Mouse (Mus musculus): Measurements from ENCODE around the gene Gm49345. TPM values are rescaled to one million over a fixed set of nuclear protein-coding genes. Genes with fewer than 3 reads are reported as not detected.
"Not testable (repeated sequence)": the region's sequence is repeated elsewhere in the genome, so short reads cannot be mapped to it uniquely, and the experiment has no call there.

Gm49345 gene
- total RNA-seq (2015) (2.3 TPM in 1 of 2 replicates, not detected in the other), total RNA-seq (2017) (not detected in 2 replicates)

- ATAC-seq (replicated peaks; ENCODE audit: poor library complexity) = peak; percentile 98
Observed at GRCm38 (mm10) chr13:67637294-67638007, at the start of gene Gm49345, which contains the start of gene Zfp729a. Gm49345 (minus strand) TSS chr13:67637769. Zfp729a (minus strand) TSS chr13:67637791.

- ATAC-seq (replicated peaks; ENCODE audit: poor library complexity) = no peak
Observed at GRCm38 (mm10) chr13:67686971-67687370, 49.4 kb upstream of the Gm49345 start, which contains the start of gene Zfp738. Zfp738 (minus strand) TSS chr13:67687071.

- ATAC-seq (replicated peaks; ENCODE audit: poor library complexity) = not testable (repeated sequence)
Observed at GRCm38 (mm10) chr13:67683841-67684240, 46.3 kb upstream of the Gm49345 start.

GRCm38 (mm10) chr13:67682959-67683735 lies 45.6 kb upstream of the Gm49345 start:
- ATAC-seq (replicated peaks; ENCODE audit: poor library complexity) = peak; percentile 100

GRCm38 (mm10) chr13:67674902-67675301 lies 37.3 kb upstream of the Gm49345 start:
- peak; percentile 54 for ATAC-seq (replicated peaks; ENCODE audit: poor library complexity)

- ATAC-seq (replicated peaks; ENCODE audit: poor library complexity) = no peak
Observed at GRCm38 (mm10) chr13:67652496-67652895, 14.9 kb upstream of the Gm49345 start.

GRCm38 (mm10) chr13:67610108-67610507 lies 27.5 kb downstream of the Gm49345 start:
- no peak for ATAC-seq (replicated peaks; ENCODE audit: poor library complexity)

DNA sequence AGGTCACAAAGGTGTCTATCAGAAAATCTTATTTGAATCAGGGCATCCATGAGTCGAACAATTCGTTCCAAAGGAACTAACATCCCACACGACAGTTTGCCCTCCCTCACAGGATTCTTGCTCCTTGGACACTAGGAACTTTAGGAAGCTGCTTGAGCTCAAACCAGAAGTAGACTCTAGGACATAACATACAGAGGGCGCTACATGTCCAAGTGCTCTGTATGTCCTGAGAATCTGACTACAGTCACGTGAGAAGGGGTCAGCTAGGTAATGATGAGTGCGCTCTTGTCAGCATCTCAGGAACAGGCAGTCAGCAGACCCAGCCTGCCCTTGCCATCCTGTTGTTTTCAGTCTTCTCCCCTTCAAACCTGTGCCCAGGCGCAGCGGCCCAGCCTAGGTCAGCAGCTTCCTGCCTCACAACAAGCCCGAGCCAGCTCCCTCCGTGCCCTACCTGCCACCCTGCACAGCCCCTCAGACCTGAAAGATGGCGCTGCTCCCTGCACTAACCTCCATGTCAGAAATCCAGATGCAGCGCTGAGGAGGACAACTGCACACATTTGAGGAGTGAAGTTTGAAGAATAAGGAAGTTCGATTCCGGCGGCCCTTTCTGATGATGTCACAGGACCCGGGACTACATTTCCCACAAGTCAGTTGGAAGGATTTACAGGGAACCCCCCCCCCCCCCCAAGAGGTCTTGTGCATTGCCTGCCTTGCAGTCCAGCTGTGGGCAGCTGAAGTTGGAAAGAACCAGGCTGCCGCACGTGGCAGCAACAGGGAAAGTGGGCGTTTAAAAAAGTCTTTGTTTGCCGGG lies 28.3 kb downstream of the Gm49345 start, which contains the start of gene Zfp729b:
TSS of gene Zfp729b (minus strand) at position 642 of the 811 bp plus-strand sequence.
- ATAC-seq (replicated peaks; ENCODE audit: poor library complexity) = peak; percentile 92

GRCm38 (mm10) chr13:67572591-67573189 lies 64.9 kb downstream of the Gm49345 start:
- ATAC-seq (replicated peaks; ENCODE audit: poor library complexity) = no peak

DNA sequence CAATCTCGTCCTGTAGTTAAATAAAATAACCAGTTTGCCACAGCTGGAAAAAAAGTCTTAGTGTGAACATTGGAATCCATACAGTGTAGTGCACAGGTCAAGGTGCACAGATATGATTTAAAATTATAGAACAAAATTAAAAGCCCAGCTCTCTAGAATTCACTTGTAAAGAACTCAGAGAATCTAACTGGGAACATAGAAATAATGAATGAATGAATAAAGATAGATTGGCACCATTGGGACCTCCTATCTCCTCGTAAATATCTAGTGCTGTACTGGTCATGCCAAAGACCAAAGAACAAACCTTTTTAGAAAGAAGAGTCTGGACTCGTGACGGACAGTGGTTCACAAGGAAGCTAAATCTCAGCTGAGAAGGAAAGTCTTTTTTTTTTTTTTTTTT lies 83.8 kb downstream of the Gm49345 start, which contains the start of gene Zfp748:
TSS of gene Zfp748 (minus strand) at position 101 of the 400 bp plus-strand sequence.
- ATAC-seq (replicated peaks; ENCODE audit: poor library complexity) = no peak

- peak; percentile 98 for ATAC-seq (replicated peaks; ENCODE audit: poor library complexity)
Observed at GRCm38 (mm10) chr13:67552505-67553346, 84.8 kb downstream of the Gm49345 start.

DNA sequence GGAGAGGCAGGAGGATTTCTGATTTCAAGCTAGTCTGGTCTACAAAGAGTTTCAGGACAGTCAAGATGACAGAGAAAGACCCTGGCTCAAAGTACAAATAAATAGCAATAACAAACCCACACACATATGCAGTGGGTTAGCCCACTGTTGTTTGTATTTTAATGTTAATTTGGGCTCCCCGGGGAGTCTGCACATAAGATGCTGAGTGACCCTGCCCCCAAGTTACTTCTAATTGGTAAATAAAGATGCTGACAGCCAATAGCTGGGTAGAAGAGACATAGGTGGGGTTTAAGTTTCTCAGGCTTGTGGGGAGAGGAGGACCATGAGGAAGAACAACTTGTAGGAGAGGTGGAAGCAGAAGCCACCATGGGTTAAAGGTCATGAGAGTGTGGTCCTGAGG lies 91.6 kb downstream of the Gm49345 start:
- ATAC-seq (replicated peaks; ENCODE audit: poor library complexity) = no peak

Other genes starting within 250 kb of the Gm49345 start
- gene Zfp429, start 237.9 kb downstream of the Gm49345 start, total RNA-seq (2015) = 10.0 and 10.4 TPM in 2 replicates
- 5.2 and 10.9 TPM in 2 replicates for gene Zfp429, start 237.9 kb downstream of the Gm49345 start, total RNA-seq (2017)
- 2.2 and 2.5 TPM in 2 replicates for gene Zfp459, start 216.4 kb downstream of the Gm49345 start, total RNA-seq (2015)
- 0.27 and 0.67 TPM in 2 replicates for gene Zfp459, start 216.4 kb downstream of the Gm49345 start, total RNA-seq (2017)
- gene Zfp874a, start 186.1 kb downstream of the Gm49345 start, total RNA-seq (2015) = 7.3 and 13.1 TPM in 2 replicates
- 10.3 and 13.5 TPM in 2 replicates for gene Zfp874a, start 186.1 kb downstream of the Gm49345 start, total RNA-seq (2017)
- 7.8 and 10.4 TPM in 2 replicates for gene Zfp874b, start 153.5 kb downstream of the Gm49345 start, total RNA-seq (2015)
- gene Zfp874b, start 153.5 kb downstream of the Gm49345 start, total RNA-seq (2017) = 5.9 and 8.1 TPM in 2 replicates
- gene Zfp58, start 137.2 kb downstream of the Gm49345 start, total RNA-seq (2015) = 8.5 and 11.6 TPM in 2 replicates
- 12.3 and 14.5 TPM in 2 replicates for gene Zfp58, start 137.2 kb downstream of the Gm49345 start, total RNA-seq (2017)
- not detected in 2 replicates for gene Gm26965, start 111.6 kb downstream of the Gm49345 start, total RNA-seq (2015)
- gene Gm26965, start 111.6 kb downstream of the Gm49345 start, total RNA-seq (2017) = not detected in 2 replicates
- gene Zfp87, start 111.6 kb downstream of the Gm49345 start, total RNA-seq (2015) = 25.4 and 25.5 TPM in 2 replicates
- gene Zfp87, start 111.6 kb downstream of the Gm49345 start, total RNA-seq (2017) = 12.9 and 22.4 TPM in 2 replicates
- 14.2 and 15.3 TPM in 2 replicates for gene Zfp748, start 83.9 kb downstream of the Gm49345 start, total RNA-seq (2015)
- 11.5 and 21.2 TPM in 2 replicates for gene Zfp748, start 83.9 kb downstream of the Gm49345 start, total RNA-seq (2017)
- gene Zfp729b, start 28.1 kb downstream of the Gm49345 start, total RNA-seq (2015) = 14.6 and 16.7 TPM in 2 replicates
- 14.6 and 15.4 TPM in 2 replicates for gene Zfp729b, start 28.1 kb downstream of the Gm49345 start, total RNA-seq (2017)
- gene Zfp729a, start within 50 bp of the Gm49345 start, total RNA-seq (2015) = 8.5 and 14.1 TPM in 2 replicates
- 9.3 and 13.5 TPM in 2 replicates for gene Zfp729a, start within 50 bp of the Gm49345 start, total RNA-seq (2017)
- 12.8 and 14.1 TPM in 2 replicates for gene Zfp738, start 49.3 kb upstream of the Gm49345 start, total RNA-seq (2015)
- 12.1 and 20.7 TPM in 2 replicates for gene Zfp738, start 49.3 kb upstream of the Gm49345 start, total RNA-seq (2017)
- 19.3 TPM in 2 replicates for gene Zfp65, start 91.4 kb upstream of the Gm49345 start, total RNA-seq (2015)
- 12.3 and 20.4 TPM in 2 replicates for gene Zfp65, start 91.4 kb upstream of the Gm49345 start, total RNA-seq (2017)
- gene Zfp85, start 117.5 kb upstream of the Gm49345 start, total RNA-seq (2015) = 8.0 and 9.5 TPM in 2 replicates
- gene Zfp85, start 117.5 kb upstream of the Gm49345 start, total RNA-seq (2017) = 6.7 and 8.7 TPM in 2 replicates
- gene Zfp493, start 141.9 kb upstream of the Gm49345 start, total RNA-seq (2015) = 3.6 and 4.4 TPM in 2 replicates
- 1.2 and 2.1 TPM in 2 replicates for gene Zfp493, start 141.9 kb upstream of the Gm49345 start, total RNA-seq (2017)
- 5.9 and 7.1 TPM in 2 replicates for gene Zfp273, start 176.0 kb upstream of the Gm49345 start, total RNA-seq (2015)
- gene Zfp273, start 176.0 kb upstream of the Gm49345 start, total RNA-seq (2017) = 6.0 and 8.8 TPM in 2 replicates
- 2.8 TPM in 1 of 2 replicates, not detected in the other for gene Gm10037, start 193.3 kb upstream of the Gm49345 start, total RNA-seq (2015)
- 4.9 TPM in 1 of 2 replicates, not detected in the other for gene Gm10037, start 193.3 kb upstream of the Gm49345 start, total RNA-seq (2017)
- not detected in 2 replicates for gene BC048507, start 225.6 kb upstream of the Gm49345 start, total RNA-seq (2015)
- gene BC048507, start 225.6 kb upstream of the Gm49345 start, total RNA-seq (2017) = not detected in 2 replicates